Mouse (Mus musculus) kidney, embryonic 14.5 days (tissue): Measurements from ENCODE around the gene Cipc. TPM values are rescaled to one million over a fixed set of nuclear protein-coding genes. Genes with fewer than 3 reads are reported as not detected.

ENCODE experiments used
- ATAC-seq: fragments of 200-750 bp; cut with Nextera tagmentation; 2 replicates; pipeline ENCODE4 v1.8.0; 2017; ENCODE audit warnings: moderate number of reproducible peaks, mild to moderate bottlenecking, moderate TSS enrichment, moderate library complexity; ENCODE audit not compliant: low FRiP score, low TSS enrichment
- H3K27ac ChIP-seq: fragments of 300-500 bp; sonication (generic); 2 replicates; pipeline ENCODE4 v1.5.1; 2014; ENCODE audit warnings: low read depth, mild to moderate bottlenecking, low read length, moderate library complexity, mixed read lengths
- H3K27me3 ChIP-seq: fragments of 300-500 bp; sonication (generic); 2 replicates; pipeline ENCODE4 v1.6.1; 2014; ENCODE audit warnings: mild to moderate bottlenecking, low read length; ENCODE audit not compliant: control insufficient read depth, insufficient read depth
- H3K36me3 ChIP-seq: fragments of 300-500 bp; sonication (generic); 2 replicates; pipeline ENCODE4 v1.6.1; 2014; ENCODE audit warnings: low read length, mixed read lengths; ENCODE audit not compliant: control insufficient read depth, insufficient read depth
- H3K4me1 ChIP-seq: fragments of 300-500 bp; sonication (generic); 2 replicates; pipeline ENCODE4 v1.6.1; 2014; ENCODE audit warnings: low read length, mixed read lengths; ENCODE audit not compliant: control insufficient read depth, insufficient read depth
- H3K4me2 ChIP-seq: fragments of 300-500 bp; sonication (generic); replicated peaks from 2 replicates; pipeline ENCODE4 v1.6.1; 2014; ENCODE audit warnings: low read depth, mild to moderate bottlenecking, low read length
- H3K4me3 ChIP-seq: fragments of 300-500 bp; sonication (generic); 2 replicates; pipeline ENCODE4 v1.5.1; 2014; ENCODE audit warnings: mild to moderate bottlenecking, low read length
- H3K9ac ChIP-seq: fragments of 300-500 bp; sonication (generic); 2 replicates; pipeline ENCODE4 v1.6.1; 2014; ENCODE audit warnings: low read depth, mild to moderate bottlenecking, low read length, moderate library complexity
- H3K9me3 ChIP-seq: fragments of 300-500 bp; sonication (generic); 2 replicates; pipeline ENCODE4 v1.6.1; 2016; ENCODE audit warnings: low read length; ENCODE audit not compliant: control insufficient read depth
- WGBS: fragments of 180-500 bp; shearing (Covaris S2); extraction: QIAGEN DNeasy Blood & Tissue Kit; methylation state at CpG from one replicate; pipeline ENCODE4 v1.1.7; 2014; 5-methylcytosine and 5-hydroxymethylcytosine counted together
- polyA plus RNA-seq: library from polyadenylated mRNA; unstranded; fragments of >200 nt; fragmentation: Nextera tagmentation; extraction: Ambion mirVana; gene quantifications from 2 replicates; pipeline ENCODE4 v1.2.1, GENCODE M21; 2014

The Cipc gene
- polyA plus RNA-seq, 1 experiment from 2014 or later = 30.4 TPM

GRCm38 (mm10) chr12:86975761-86976160, 28.9 kb downstream of the Cipc start:
- no peak overlapping the region for H3K9ac ChIP-seq
- no peak for ATAC-seq
- H3K4me2 ChIP-seq = no peak overlapping the region
- 75% methylated on average over 10 of the region's 10 CpGs for WGBS
- H3K4me3 ChIP-seq = no peak overlapping the region
- peaks cover 2% of the 10 kb centered on the region for H3K27me3 ChIP-seq
- H3K4me1 ChIP-seq = peaks cover 7% of the 10 kb centered on the region
- no peak overlapping the region for H3K27ac ChIP-seq
- no peaks in the 10 kb centered on the region for H3K36me3 ChIP-seq
- no peaks in the 10 kb centered on the region for H3K9me3 ChIP-seq

- no peak overlapping the region for H3K27ac ChIP-seq
- no peaks in the 10 kb centered on the region for H3K9me3 ChIP-seq
- H3K4me2 ChIP-seq = no peak overlapping the region
- no peaks in the 10 kb centered on the region for H3K36me3 ChIP-seq
- no peak for ATAC-seq
- peaks cover 2% of the 10 kb centered on the region for H3K27me3 ChIP-seq
- H3K9ac ChIP-seq = no peak overlapping the region
- 57% methylated on average over 6 of the region's 6 CpGs for WGBS
- peaks cover 7% of the 10 kb centered on the region for H3K4me1 ChIP-seq
- H3K4me3 ChIP-seq = no peak overlapping the region
Observed at GRCm38 (mm10) chr12:86976511-86977168, 29.8 kb downstream of the Cipc start.

GRCm38 (mm10) chr12:86977833-86978232, 31.0 kb downstream of the Cipc start:
- no peak overlapping the region for H3K27ac ChIP-seq
- no peak overlapping the region; the same call in 1 of the 2 replicates for H3K4me2 ChIP-seq
- 20% methylated on average over 15 of the region's 15 CpGs for WGBS
- no peaks in the 10 kb centered on the region for H3K36me3 ChIP-seq
- H3K9me3 ChIP-seq = no peaks in the 10 kb centered on the region
- H3K4me1 ChIP-seq = peaks cover 7% of the 10 kb centered on the region
- peak; percentile 63; the same call in 1 of the 2 replicates for ATAC-seq
- peaks cover 2% of the 10 kb centered on the region for H3K27me3 ChIP-seq
- H3K4me3 ChIP-seq = no peak overlapping the region
- H3K9ac ChIP-seq = no peak overlapping the region

- ATAC-seq = no peak
- H3K4me1 ChIP-seq = no peaks in the 10 kb centered on the region
- H3K4me2 ChIP-seq = no peak overlapping the region
- WGBS = 22% methylated on average over 9 of the region's 9 CpGs
- peaks cover 7% of the 10 kb centered on the region for H3K27me3 ChIP-seq
- H3K27ac ChIP-seq = no peak overlapping the region
- H3K4me3 ChIP-seq = no peak overlapping the region
- H3K9me3 ChIP-seq = no peaks in the 10 kb centered on the region
- no peak overlapping the region for H3K9ac ChIP-seq
- no peaks in the 10 kb centered on the region for H3K36me3 ChIP-seq
Observed at GRCm38 (mm10) chr12:86981180-86981579, 34.3 kb downstream of the Cipc start.

GRCm38 (mm10) chr12:86983470-86984193, 36.8 kb downstream of the Cipc start:
- no peaks in the 10 kb centered on the region for H3K4me1 ChIP-seq
- H3K27ac ChIP-seq = no peak overlapping the region
- no peak overlapping the region for H3K9ac ChIP-seq
- no peak overlapping the region for H3K4me3 ChIP-seq
- H3K27me3 ChIP-seq = peaks cover 29% of the 10 kb centered on the region
- H3K36me3 ChIP-seq = no peaks in the 10 kb centered on the region
- no peak overlapping the region for H3K4me2 ChIP-seq
- ATAC-seq = peak; percentile 61
- no peaks in the 10 kb centered on the region for H3K9me3 ChIP-seq
- 3% methylated on average over 28 of the region's 28 CpGs for WGBS

- Histone ChIP-seq H3K4me2 (no peak overlapping the region), H3K27ac (no peak overlapping the region), H3K9ac (no peak overlapping the region), H3K4me1 (no peaks in the 10 kb centered on the region), H3K27me3 (peaks cover 34% of the 10 kb centered on the region), H3K9me3 (no peaks in the 10 kb centered on the region), H3K36me3 (no peaks in the 10 kb centered on the region), H3K4me3 (no peak overlapping the region)
- peak; percentile 43; the same call in 1 of the 2 replicates for ATAC-seq
- WGBS = 14% methylated on average over 6 of the region's 6 CpGs
Observed at GRCm38 (mm10) chr12:86984194-86984555, 37.3 kb downstream of the Cipc start.

GRCm38 (mm10) chr12:86986562-86986961, 39.7 kb downstream of the Cipc start:
- H3K36me3 ChIP-seq = no peaks in the 10 kb centered on the region
- no peak overlapping the region for H3K9ac ChIP-seq
- no peaks in the 10 kb centered on the region for H3K9me3 ChIP-seq
- ATAC-seq = no peak
- H3K4me1 ChIP-seq = 0 out of 2 replicates have a peak, but pooled peaks cover 4% of the 10 kb centered on the region
- no peak overlapping the region for H3K27ac ChIP-seq
- WGBS = 68% methylated on average over 4 of the region's 4 CpGs
- no peak overlapping the region for H3K4me2 ChIP-seq
- no peak overlapping the region for H3K4me3 ChIP-seq
- H3K27me3 ChIP-seq = peaks cover 57% of the 10 kb centered on the region

- H3K36me3 ChIP-seq = no peaks in the 10 kb centered on the region
- H3K9ac ChIP-seq = no peak overlapping the region
- H3K27me3 ChIP-seq = peaks cover 57% of the 10 kb centered on the region
- ATAC-seq = no peak
- 48% methylated on average over 16 of the region's 16 CpGs for WGBS
- 0 out of 2 replicates have a peak, but pooled peaks cover 4% of the 10 kb centered on the region for H3K4me1 ChIP-seq
- no peak overlapping the region for H3K27ac ChIP-seq
- H3K9me3 ChIP-seq = no peaks in the 10 kb centered on the region
- no peak overlapping the region for H3K4me2 ChIP-seq
- no peak overlapping the region for H3K4me3 ChIP-seq
Observed at GRCm38 (mm10) chr12:86988227-86988626, 41.4 kb downstream of the Cipc start.

GRCm38 (mm10) chr12:86989378-86989777, 42.5 kb downstream of the Cipc start:
- ATAC-seq = no peak
- no peak overlapping the region for H3K4me3 ChIP-seq
- no peak overlapping the region for H3K4me2 ChIP-seq
- H3K9me3 ChIP-seq = no peaks in the 10 kb centered on the region
- no peak overlapping the region for H3K9ac ChIP-seq
- H3K27me3 ChIP-seq = peaks cover 57% of the 10 kb centered on the region
- H3K36me3 ChIP-seq = no peaks in the 10 kb centered on the region
- 0 out of 2 replicates have a peak, but pooled peaks cover 4% of the 10 kb centered on the region for H3K4me1 ChIP-seq
- WGBS = 8% methylated on average over 15 of the region's 15 CpGs
- H3K27ac ChIP-seq = no peak overlapping the region
